Mouse (Mus musculus) gastrocnemius, postnatal 10 days (tissue): ENCODE results near the gene Klrb1a. TPM values are rescaled to one million over a fixed set of nuclear protein-coding genes. Genes with fewer than 3 reads are reported as not detected.

Experiments
- DNase-seq: peaks from one replicate; pipeline ENCODE4 v3.0.0; 2021; ENCODE audit warnings: mixed read lengths
- total RNA-seq, 2 experiments: library from RNA; stranded (reverse); gene quantifications; 2 replicates each; pipeline ENCODE4 v1.2.3; 2021

Gene Klrb1a
- total RNA-seq, 2 experiments from 2014 or later: not detected

- no peak for DNase-seq
Measured at GRCm38 (mm10) chr6:128602026-128602425, 21.3 kb downstream of the Klrb1a start.

- DNase-seq: no peak
Measured at GRCm38 (mm10) chr6:128599555-128599954, 23.8 kb downstream of the Klrb1a start.

- no peak for DNase-seq
Measured at GRCm38 (mm10) chr6:128598256-128599047, 24.9 kb downstream of the Klrb1a start.

GRCm38 (mm10) chr6:128597121-128597522 is 26.2 kb downstream of the Klrb1a start:
- DNase-seq: peak; percentile 32

- DNase-seq: no peak
Measured at GRCm38 (mm10) chr6:128594651-128595050, 28.7 kb downstream of the Klrb1a start.

- DNase-seq: no peak
Measured at GRCm38 (mm10) chr6:128589426-128589825, 33.9 kb downstream of the Klrb1a start.

- DNase-seq: no peak
Measured at GRCm38 (mm10) chr6:128587619-128588018, 35.7 kb downstream of the Klrb1a start.

- no peak for DNase-seq
Measured at GRCm38 (mm10) chr6:128585642-128586245, 37.6 kb downstream of the Klrb1a start.

GRCm38 (mm10) chr6:128584070-128584660 is 39.2 kb downstream of the Klrb1a start:
- DNase-seq: peak; percentile 16

- DNase-seq: no peak
Measured at GRCm38 (mm10) chr6:128581508-128581907, 41.8 kb downstream of the Klrb1a start, which contains the start of gene A2ml1. Gene A2ml1 (minus strand): TSS chr6:128581608.

GRCm38 (mm10) chr6:128577301-128577700 is 46.0 kb downstream of the Klrb1a start:
- DNase-seq: no peak

GRCm38 (mm10) chr6:128566589-128566988 is 56.7 kb downstream of the Klrb1a start:
- DNase-seq: no peak

Other genes with a start within 250 kb of the Klrb1a start
- gene Tex52, start 248.1 kb downstream of the Klrb1a start, total RNA-seq: under 1 TPM in 1 of 2 experiments, not detected in 1; 0.36 TPM
- not detected for gene Gm44596, start 248.0 kb downstream of the Klrb1a start, total RNA-seq
- gene Nrip2, start 224.2 kb downstream of the Klrb1a start, total RNA-seq: 1 to 10 TPM; 3.3 to 3.4 TPM
- 10 to 100 TPM; 21.6 to 24.9 TPM for gene Itfg2, start 198.6 kb downstream of the Klrb1a start, total RNA-seq
- gene Fkbp4, start 184.9 kb downstream of the Klrb1a start, total RNA-seq: 10 to 100 TPM; 88.1 to 90.8 TPM
- gene Pzp, start 96.8 kb downstream of the Klrb1a start, total RNA-seq: 1 to 10 TPM in 1 of 2 experiments, under 1 TPM in 1; 0.07 to 1.8 TPM
- not detected for gene A2ml1, start 41.9 kb downstream of the Klrb1a start, total RNA-seq
- gene Clec2h, start 38.9 kb upstream of the Klrb1a start, total RNA-seq: not detected
- gene Klrb1, start 99.5 kb upstream of the Klrb1a start, total RNA-seq: not detected
- under 1 TPM in 1 of 2 experiments, not detected in 1; 0.14 TPM for gene Klrb1c, start 165.7 kb upstream of the Klrb1a start, total RNA-seq
- not detected for gene Gm44511, start 202.8 kb upstream of the Klrb1a start, total RNA-seq
- gene Klrb1b, start 202.8 kb upstream of the Klrb1a start, total RNA-seq: not detected